Mouse (Mus musculus) layer of hippocampus, adult 9-10 months (tissue): Measurements from ENCODE around the gene Wnk2.

ENCODE experiments used
- DNase-seq: peaks from one replicate; pipeline ENCODE4 v3.0.0; 2022; ENCODE audit warnings: low spot score

Wnk2 gene

GRCm38 (mm10) chr13:49147858-49148226, at the start of gene Wnk2:
TSS of gene Wnk2 (minus strand) at chr13:49148014.
- DNase-seq, result no peak

GRCm38 (mm10) chr13:49196766-49197165, 49.0 kb upstream of the Wnk2 start:
- no peak for DNase-seq

GRCm38 (mm10) chr13:49196211-49196610, 48.4 kb upstream of the Wnk2 start:
- DNase-seq, result no peak

DNA sequence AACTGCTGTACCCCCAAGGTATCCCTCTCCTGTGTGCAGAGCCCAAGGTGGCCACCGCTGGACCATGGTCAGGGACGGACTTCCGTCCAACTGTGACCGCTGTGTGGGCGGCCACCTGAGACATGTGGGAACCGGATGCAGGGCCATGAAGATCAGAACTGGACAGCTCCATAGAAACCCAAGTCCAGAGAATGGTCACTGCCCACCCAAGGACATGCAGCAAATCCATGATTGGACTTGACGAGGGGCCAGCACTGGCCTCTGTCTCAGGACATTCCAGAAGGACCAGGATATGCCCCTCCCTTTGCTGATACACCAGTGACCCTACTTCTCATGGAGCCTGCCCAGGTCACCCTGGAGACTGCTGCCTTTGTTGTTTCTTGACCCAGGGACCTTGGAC, 47.8 kb upstream of the Wnk2 start:
- no peak for DNase-seq

DNA sequence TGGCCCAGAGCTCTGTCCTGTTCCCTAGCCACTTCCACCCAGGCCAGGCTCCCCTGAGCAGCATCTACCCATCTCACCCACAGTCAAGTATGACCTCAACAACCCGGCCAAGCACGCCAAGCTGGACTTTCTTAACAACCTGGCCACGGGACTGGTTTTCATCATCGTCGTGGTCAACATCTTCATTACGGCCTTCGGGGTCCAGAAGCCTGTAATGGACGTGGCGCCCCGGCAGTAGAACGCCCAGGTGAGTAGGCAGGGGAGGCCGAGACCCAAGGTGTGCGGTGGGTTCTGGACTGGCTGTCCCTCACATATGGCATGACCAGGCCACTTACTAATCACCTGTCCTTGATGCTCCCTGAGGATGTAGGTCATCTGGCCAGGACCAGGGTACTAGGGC, 47.0 kb upstream of the Wnk2 start:
- DNase-seq, result no peak

DNA sequence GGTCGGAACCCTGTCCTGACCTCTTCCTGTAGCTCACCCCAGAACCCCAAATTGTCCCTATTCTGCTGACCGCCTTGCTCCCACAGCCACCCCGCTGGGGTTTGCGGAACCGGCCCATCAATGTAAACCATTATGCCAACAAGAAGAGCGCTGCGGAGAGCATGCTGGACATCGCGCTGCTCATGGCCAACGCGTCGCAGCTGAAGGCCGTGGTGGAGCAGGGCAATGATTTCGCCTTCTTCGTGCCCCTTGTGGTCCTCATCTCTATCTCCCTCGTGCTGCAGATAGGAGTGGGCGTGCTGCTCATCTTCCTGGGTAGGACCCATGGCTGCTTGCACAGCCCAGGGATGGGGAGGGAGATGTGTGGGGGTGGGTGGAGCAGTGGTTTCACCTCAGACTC, 45.8 kb upstream of the Wnk2 start:
- DNase-seq, result no peak

DNA sequence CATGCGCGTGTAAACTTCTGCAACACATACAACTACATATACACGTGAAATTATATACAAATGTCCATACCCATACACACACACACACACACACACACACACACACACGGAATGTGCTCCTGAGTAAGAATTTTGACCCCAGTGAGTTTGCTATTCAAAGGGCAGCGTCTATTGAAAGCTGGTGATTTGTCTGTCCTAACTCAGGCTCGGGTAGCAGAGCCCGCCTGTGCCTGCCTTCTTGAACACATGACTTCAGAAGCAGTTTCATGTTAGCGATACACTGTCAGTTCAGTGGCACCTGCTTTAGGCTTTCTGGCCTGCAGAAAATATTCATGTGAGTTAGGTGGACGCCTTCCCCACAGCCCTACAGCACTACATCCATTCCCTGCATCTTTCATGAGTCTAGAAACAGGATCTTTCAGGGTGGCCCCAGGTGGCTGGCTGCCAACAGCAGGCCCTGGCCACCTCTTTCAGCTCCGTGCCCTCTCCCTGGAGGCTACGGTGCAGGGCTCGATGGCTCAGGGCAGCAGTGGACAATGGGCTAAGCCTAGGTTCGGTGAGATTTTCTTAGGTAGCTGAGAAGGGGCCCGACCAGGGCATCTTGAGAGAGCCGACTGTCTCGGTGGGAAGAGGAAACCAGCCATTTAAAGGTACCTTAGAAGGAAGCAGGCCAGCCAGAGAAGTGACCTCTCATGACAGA, 44.5 kb upstream of the Wnk2 start:
- no peak for DNase-seq

- DNase-seq, result no peak
Observed at GRCm38 (mm10) chr13:49191673-49192035, 43.8 kb upstream of the Wnk2 start.

DNA sequence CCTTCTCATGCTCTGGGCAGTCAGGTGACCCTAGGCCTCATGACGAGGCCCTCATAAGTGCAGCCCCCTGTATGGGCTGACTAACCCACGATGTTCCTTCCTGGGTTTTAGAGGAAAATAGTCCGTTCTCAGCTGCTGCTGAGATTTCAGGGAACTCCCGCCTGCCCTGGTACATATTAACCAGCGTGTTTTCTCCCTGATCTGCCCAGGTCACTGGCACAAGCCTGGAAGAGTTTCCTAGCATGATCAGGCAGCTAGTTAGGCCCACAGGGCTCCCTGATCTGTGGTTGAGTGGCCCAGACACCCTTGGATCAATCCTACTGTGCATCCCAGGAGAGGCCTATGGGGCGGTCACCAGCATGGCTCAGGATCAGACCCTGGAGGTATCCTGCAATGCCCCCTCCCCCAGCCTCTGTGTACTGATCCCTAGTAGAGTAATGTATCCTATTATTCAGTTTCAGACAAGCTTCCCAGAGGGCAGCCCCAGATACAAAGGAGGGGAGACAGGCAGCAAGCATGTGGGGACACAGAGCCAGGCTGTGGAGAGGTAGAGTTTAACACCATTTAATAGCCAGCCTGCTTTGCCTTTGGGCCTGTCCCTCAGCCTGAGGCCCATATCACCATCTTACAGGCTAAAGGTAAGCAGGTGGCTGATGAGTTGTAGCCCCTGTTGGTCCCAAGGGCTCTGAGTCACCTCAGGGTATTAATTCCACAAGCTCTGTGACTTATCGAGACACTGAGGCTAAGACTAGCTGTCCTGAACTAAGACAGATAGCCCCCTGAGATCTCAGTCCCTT, 43.3 kb upstream of the Wnk2 start:
- DNase-seq, result no peak

DNA sequence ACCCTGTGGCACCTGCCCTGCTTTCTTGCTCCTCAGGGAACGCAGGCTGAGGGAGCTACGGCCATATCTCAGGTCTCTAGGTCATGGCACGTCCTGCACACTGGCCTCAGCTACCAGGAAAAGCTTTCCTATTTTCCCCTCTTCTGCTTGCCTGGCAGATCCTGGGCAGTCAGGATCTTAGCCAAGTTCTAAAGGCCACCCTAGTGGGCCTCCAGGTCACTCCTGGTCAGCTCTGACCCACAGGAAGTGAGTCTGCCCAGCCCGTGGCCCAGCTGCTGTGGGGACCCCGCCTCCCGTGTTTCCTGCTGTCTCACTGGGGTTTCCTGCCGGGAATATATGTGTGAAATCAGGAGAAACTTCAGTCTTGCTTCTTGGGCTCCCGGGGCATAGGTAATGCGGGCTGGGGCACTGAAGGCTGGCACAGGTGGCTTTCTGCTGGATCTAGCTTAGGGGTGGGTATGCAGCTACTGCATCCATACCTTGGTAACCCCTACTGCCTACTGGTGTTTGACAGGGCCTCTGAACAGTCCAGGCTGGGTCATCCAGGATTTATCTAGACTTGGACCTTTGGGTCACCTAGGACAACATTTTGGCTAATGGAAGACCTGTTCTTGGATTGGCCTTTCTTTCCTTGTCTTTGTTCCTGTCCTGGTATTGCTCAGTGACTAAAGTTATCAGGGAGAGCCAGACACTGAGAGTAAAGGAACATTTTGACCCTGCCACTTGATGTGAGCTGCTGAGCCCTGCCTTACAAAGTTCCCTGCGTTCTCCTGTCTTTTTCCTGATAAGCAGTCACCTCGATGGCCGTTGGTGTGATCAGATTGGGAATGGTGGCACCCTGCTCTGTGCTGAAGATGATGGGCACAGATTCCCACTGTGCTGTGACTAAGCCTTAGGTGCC, 42.4 kb upstream of the Wnk2 start:
- DNase-seq, result no peak

- no peak for DNase-seq
Observed at GRCm38 (mm10) chr13:49188966-49189360, 41.1 kb upstream of the Wnk2 start.

DNA sequence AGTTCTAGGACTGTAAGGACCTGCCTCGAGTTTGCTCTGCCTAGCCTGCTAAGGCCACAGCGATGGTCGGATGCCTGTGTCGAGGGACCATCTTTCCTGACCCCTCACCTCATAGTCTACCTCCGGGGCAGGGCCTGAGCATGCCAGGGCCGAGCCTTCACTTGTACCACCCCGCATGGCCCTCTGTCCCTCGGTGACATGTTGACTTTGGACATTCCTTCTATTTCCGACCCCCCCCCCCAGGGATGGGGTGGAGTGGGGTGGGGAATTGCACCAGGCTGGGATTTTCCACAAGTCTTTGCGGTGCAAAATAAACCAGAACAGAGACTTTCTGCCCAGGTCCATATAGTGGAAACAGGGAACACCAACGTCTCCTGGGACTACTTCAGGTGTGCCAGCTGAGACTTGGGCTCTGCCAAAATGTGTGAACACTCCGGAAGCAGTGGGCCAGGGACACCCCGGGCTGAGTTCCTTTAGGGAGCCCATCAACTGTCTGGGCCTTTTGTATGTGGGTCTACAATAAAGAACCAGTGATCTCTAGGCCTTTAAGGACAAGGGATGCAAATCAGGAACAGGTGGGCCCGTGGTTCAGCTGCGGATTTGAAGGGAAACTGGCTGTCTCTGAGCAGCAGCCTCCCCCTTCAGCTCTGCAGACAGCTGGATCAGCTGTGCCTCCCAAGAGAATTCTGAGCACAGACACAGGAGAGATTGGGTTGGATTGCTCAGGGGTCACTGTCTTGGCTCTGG, 40.6 kb upstream of the Wnk2 start:
- no peak for DNase-seq

DNA sequence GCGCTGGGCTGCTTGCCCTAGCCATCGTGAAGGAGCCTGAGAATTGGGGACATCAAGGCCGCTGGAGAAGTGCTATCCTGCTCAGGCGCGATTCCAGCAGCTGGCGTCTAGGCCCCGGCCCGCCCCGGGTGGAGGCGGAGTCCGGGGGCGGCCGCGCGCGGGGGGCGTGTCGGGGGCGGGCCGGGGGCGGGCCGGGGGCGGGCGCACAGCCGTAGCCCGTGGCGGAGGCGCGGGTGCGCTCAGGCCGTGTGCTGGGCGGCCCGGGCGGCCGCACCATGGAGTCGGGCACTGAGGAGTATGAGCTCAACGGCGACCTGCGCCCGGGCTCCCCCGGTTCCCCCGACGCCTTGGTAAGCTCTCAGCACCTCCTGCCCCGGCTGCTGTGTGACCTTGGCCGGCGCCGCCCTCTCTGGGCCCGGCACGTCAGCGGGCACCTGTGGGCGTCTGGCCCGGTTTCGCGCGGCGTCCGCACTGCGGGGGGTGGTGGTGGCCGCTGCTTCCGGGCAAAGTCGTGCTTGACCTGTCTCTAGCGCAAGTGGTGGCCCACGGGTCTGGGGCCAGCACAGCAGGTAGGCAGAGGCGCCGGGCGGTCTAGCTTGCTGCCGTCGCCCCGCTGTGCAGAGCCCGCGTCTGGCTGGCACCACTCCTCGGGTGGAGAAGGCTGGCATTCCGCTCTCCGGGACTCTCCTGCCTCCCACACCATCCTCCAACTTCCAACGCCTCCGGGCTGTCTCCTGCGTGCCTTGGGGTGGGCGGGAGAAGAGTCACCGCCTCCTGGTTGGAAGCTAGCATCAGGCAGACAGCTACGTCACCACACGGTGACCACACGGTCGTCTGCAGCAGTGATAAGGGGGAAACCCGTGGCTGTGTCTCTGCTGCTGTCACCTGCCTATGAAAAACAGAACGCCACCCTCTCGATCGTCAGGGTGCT, 39.7 kb upstream of the Wnk2 start, which contains the start of gene Ninj1:
Ninj1 (plus strand) TSS at position 198 of the 931 bp plus-strand sequence.
- no peak for DNase-seq

GRCm38 (mm10) chr13:49186798-49187287, 39.0 kb upstream of the Wnk2 start:
- DNase-seq, result no peak

DNA sequence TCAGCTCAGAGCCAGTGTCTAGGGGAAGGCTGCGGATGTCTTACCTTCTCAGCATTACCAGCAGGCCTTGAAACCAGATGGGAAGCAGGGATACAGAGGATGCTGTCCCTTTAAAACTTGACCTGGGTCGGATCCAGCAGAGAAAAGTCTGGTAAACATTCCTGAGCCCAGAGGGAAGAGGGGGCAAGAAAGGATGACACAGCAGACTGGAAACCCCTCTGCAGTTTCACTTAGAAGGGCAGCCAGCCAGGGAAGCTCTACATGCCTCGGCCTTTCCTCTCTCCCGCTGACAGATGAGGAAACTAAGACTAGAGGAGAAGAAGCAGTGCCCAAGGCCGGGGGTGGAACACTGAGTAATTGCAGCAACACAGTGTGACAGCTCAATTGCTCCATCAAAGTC, 35.8 kb upstream of the Wnk2 start:
- no peak for DNase-seq

- no peak for DNase-seq
Observed at GRCm38 (mm10) chr13:49183161-49183560, 35.3 kb upstream of the Wnk2 start.

GRCm38 (mm10) chr13:49181411-49181984, 33.7 kb upstream of the Wnk2 start:
- no peak for DNase-seq

- DNase-seq, result no peak
Observed at GRCm38 (mm10) chr13:49180691-49181090, 32.9 kb upstream of the Wnk2 start.

DNA sequence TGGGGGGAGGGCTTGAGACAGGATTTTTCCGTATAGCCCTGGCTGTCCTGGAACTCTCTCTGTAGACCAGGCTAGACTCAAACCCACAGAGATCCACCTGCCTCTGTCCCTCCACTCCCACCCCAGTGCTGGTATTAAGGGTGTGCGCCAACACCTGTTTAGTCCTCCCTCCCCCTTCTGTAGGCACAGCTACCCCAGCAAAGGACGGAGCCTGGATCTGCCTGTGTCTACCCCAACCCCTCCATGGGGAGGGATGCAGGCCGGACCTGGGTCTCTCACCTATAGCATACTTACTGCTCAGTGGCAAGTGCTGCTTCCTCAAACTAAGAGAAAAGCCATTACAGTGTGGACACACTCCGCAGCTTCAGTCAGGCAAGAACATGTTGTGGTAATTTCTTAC, 32.5 kb upstream of the Wnk2 start:
- no peak for DNase-seq
